Mouse (Mus musculus) liver, embryonic 11.5 days (tissue): Measurements from ENCODE around the gene Man2b2. TPM values are rescaled to one million over a fixed set of nuclear protein-coding genes. Genes with fewer than 3 reads are reported as not detected.

Experiments
- ATAC-seq: fragments of 200-750 bp; cut with Nextera tagmentation; replicated peaks from 2 replicates; pipeline ENCODE4 v1.8.0; 2017; ENCODE audit warnings: moderate number of reproducible peaks, mild to moderate bottlenecking, moderate TSS enrichment, moderate library complexity; ENCODE audit not compliant: low FRiP score
- DNase-seq: peaks from one replicate; pipeline ENCODE4 v3.0.0-alpha.2; 2017; ENCODE audit warnings: low spot score
- H3K27ac ChIP-seq: fragments of 300-500 bp; sonication (generic); 2 replicates; pipeline ENCODE4 v1.5.1; 2014; ENCODE audit warnings: mild to moderate bottlenecking, low read depth, low read length, control low read depth
- H3K27me3 ChIP-seq: fragments of 300-500 bp; sonication (generic); replicated peaks from 2 replicates; pipeline ENCODE4 v1.6.1; 2014; ENCODE audit warnings: low read length, mixed read lengths; ENCODE audit not compliant: control insufficient read depth, insufficient read depth
- H3K36me3 ChIP-seq: fragments of 300-500 bp; sonication (generic); 2 replicates; pipeline ENCODE4 v1.6.1; 2014; ENCODE audit warnings: mild to moderate bottlenecking, low read length, moderate library complexity, mixed read lengths; ENCODE audit not compliant: control insufficient read depth, insufficient read depth
- H3K4me1 ChIP-seq: fragments of 300-500 bp; sonication (generic); replicated peaks from 2 replicates; pipeline ENCODE4 v1.6.1; 2014; ENCODE audit warnings: low read length, mixed read lengths; ENCODE audit not compliant: control insufficient read depth, insufficient read depth
- H3K4me2 ChIP-seq: fragments of 300-500 bp; sonication (generic); 2 replicates; pipeline ENCODE4 v1.6.1; 2014; ENCODE audit warnings: mild to moderate bottlenecking, control low read depth, moderate library complexity
- H3K4me3 ChIP-seq: fragments of 300-500 bp; sonication (generic); 2 replicates; pipeline ENCODE4 v1.5.1; 2014; ENCODE audit warnings: low read depth, low read length, control low read depth
- H3K9ac ChIP-seq: fragments of 300-500 bp; sonication (generic); 2 replicates; pipeline ENCODE4 v1.6.1; 2014; ENCODE audit warnings: low read depth, low read length, control low read depth
- H3K9me3 ChIP-seq: fragments of 300-500 bp; sonication (generic); 2 replicates; pipeline ENCODE4 v1.6.1; 2016; ENCODE audit warnings: low read length, inconsistent platforms, mixed read lengths; ENCODE audit not compliant: control insufficient read depth
- WGBS: fragments of 180-500 bp; shearing (Covaris S2); extraction: QIAGEN DNeasy Blood & Tissue Kit; methylation state at CpG from one replicate; pipeline ENCODE4 v1.1.7; 2014; 5-methylcytosine and 5-hydroxymethylcytosine counted together
- polyA plus RNA-seq: library from polyadenylated mRNA; unstranded; fragments of >200 nt; fragmentation: Nextera tagmentation; extraction: Ambion mirVana; gene quantifications from 2 replicates; pipeline ENCODE4 v1.2.1, GENCODE M21; 2014

The Man2b2 gene
- polyA plus RNA-seq, 1 experiment from 2014 or later: 17.4 TPM

DNA sequence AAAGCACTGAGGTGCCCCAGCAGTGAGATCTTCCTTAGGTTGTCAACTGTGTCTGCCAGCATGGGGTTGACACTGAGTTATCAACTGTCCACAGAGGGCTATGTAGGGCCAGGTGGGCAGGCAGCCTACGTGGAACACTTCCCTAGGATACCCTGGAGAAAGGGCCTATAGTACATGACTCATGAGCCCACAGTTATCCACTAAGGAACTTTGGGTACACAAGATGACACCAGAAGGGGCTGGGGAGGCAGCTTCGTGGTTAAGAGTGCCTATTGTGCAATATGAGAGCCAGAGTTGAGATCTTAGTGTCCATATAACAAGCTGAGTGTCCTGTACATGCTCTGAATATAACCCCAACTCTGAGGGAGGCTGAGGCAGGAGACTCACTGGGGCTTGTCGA lies 60.9 kb downstream of the Man2b2 start:
- H3K4me2 ChIP-seq: no peak overlapping the region
- no peak for DNase-seq
- 50% methylated on average over 3 of the region's 3 CpGs for WGBS
- ATAC-seq: no peak
- H3K9ac ChIP-seq: no peak overlapping the region
- H3K36me3 ChIP-seq: no peaks in the 10 kb centered on the region
- H3K27ac ChIP-seq: no peak overlapping the region
- H3K9me3 ChIP-seq: no peaks in the 10 kb centered on the region
- no peak overlapping the region for H3K4me3 ChIP-seq
- no peaks in the 10 kb centered on the region for H3K27me3 ChIP-seq
- no peaks in the 10 kb centered on the region for H3K4me1 ChIP-seq

DNA sequence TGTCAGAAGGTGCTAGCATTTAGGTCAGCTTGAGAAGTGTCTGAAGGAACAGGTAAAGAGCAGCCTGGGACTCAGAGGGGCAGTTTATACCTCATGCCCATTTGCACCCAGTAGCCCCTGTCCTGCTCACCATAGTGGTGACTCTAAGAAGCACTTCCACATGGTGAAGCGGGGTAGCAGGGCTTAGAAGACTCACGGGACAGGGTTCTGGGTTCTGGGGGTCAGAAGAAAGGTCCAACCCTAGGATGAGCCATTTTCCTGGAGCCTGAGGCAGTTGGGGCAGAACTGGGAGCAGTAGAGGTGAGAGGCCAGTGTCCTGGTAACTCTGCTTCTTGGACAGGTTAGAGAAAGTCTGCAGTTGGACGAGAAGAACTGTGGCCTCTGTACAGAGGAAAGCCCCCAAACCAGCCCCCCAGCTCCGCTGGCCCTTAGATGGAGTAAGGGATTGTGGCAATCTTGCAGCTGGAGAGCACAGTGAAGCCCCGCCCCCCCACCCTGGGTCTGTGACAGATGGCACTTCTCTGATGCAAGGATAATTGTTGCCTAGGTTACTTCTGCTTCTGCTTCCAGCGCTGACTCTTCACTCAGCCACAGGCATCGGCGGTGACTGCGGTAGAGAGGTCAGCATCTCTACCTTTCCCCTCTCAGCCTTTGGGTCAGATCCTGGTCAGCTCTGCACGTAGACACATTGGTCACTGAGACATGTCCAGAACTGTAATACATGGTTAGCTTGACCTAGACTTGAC lies 63.3 kb downstream of the Man2b2 start:
- H3K9ac ChIP-seq: no peak overlapping the region
- H3K4me2 ChIP-seq: no peak overlapping the region
- DNase-seq (no peak), ATAC-seq (no peak)
- H3K27ac ChIP-seq: no peak overlapping the region
- no peak overlapping the region for H3K4me3 ChIP-seq
- H3K27me3 ChIP-seq: no peaks in the 10 kb centered on the region
- 28% methylated on average over 10 of the region's 10 CpGs for WGBS
- H3K4me1 ChIP-seq: no peaks in the 10 kb centered on the region
- H3K9me3 ChIP-seq: no peaks in the 10 kb centered on the region
- H3K36me3 ChIP-seq: no peaks in the 10 kb centered on the region

DNA sequence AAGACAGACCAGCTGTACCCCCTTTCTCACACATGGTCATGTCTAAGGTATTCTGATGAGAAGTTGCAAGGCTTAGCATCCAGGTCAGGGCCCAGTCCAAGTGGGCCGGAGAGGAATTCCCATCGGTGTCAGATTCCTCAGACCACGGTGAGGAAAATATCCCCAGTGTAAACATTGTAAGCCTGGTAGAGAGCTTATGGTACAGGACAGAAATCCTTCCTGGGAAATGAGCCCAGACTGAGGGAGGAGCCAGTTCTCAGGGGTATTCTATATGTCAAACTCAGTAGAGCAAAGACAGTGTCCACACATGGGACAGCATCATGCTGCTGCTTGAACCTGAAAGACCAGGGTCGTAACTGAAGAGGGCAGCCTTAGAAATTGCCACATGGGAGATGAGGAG lies 70.6 kb downstream of the Man2b2 start:
- Histone ChIP-seq H3K4me2 (no peak overlapping the region), H3K4me3 (no peak overlapping the region), H3K9me3 (no peaks in the 10 kb centered on the region), H3K27ac (no peak overlapping the region), H3K4me1 (no peaks in the 10 kb centered on the region), H3K9ac (no peak overlapping the region), H3K27me3 (no peaks in the 10 kb centered on the region), H3K36me3 (no peaks in the 10 kb centered on the region)
- DNase-seq (no peak), ATAC-seq (no peak)
- 71% methylated on average over 4 of the region's 4 CpGs for WGBS

DNA sequence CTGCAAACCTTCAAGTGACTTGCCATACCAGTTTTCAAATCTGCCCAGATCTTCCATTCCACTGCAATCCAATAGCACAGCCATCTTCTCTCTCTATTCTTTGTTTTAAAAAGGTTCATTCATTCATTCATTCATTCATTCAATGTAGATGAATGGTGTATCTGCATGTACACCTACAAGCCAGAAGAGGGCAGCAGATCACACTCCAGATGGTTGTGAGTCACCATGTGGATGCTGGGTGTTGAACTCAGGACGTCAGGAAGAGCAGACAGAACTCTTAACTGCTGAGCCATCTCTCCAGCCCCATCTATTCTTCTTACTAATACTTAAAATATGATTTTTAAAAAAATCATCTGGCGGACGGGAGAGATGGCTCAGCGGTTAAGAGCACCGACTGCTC lies 73.4 kb downstream of the Man2b2 start:
- H3K36me3 ChIP-seq: no peaks in the 10 kb centered on the region
- H3K4me2 ChIP-seq: no peak overlapping the region
- no peaks in the 10 kb centered on the region for H3K9me3 ChIP-seq
- H3K27me3 ChIP-seq: no peaks in the 10 kb centered on the region
- DNase-seq (no peak), ATAC-seq (no peak)
- no peaks in the 10 kb centered on the region for H3K4me1 ChIP-seq
- no peak overlapping the region for H3K4me3 ChIP-seq
- no peak overlapping the region for H3K9ac ChIP-seq
- WGBS: 67% methylated on average over 5 of the region's 5 CpGs
- no peak overlapping the region for H3K27ac ChIP-seq

Other genes with a start within 250 kb of the Man2b2 start
- 26.0 and 30.2 TPM in 2 replicates for gene Tbc1d14, start 237.4 kb downstream of the Man2b2 start, polyA plus RNA-seq
- gene D5Ertd579e, start 134.6 kb downstream of the Man2b2 start, polyA plus RNA-seq: 19.3 TPM in 2 replicates
- gene Bloc1s4, start 82.0 kb downstream of the Man2b2 start, polyA plus RNA-seq: 29.1 and 30.0 TPM in 2 replicates
- 366 and 368 TPM in 2 replicates for gene Mrfap1, start 33.9 kb downstream of the Man2b2 start, polyA plus RNA-seq
- gene Ppp2r2c, start 37.9 kb upstream of the Man2b2 start, polyA plus RNA-seq: 0.30 and 0.33 TPM in 2 replicates
- gene Wfs1, start 158.6 kb upstream of the Man2b2 start, polyA plus RNA-seq: 3.4 and 3.8 TPM in 2 replicates